Mouse (Mus musculus) liver, adult 10 weeks (tissue): Measurements from ENCODE around the gene Pom121l2. TPM values are rescaled to one million over a fixed set of nuclear protein-coding genes. Genes with fewer than 3 reads are reported as not detected.

Source experiments
- polyA plus RNA-seq: library from polyadenylated mRNA; stranded (reverse); fragments of 350-450 nt; fragmentation: Illumina TruSeq; extraction: RNeasy Lipid Tissue Mini Kit (QIAGEN cat#74804); gene quantifications from one replicate; pipeline ENCODE4 v1.2.3, GENCODE M21; 2014; ENCODE audit warnings: low read depth, low replicate concordance

Gene Pom121l2
- polyA plus RNA-seq = not detected

GRCm38 (mm10) chr13:21980981-21981802 is at the start of gene Pom121l2:
TSS of gene Pom121l2 (plus strand) at chr13:21981194.

DNA sequence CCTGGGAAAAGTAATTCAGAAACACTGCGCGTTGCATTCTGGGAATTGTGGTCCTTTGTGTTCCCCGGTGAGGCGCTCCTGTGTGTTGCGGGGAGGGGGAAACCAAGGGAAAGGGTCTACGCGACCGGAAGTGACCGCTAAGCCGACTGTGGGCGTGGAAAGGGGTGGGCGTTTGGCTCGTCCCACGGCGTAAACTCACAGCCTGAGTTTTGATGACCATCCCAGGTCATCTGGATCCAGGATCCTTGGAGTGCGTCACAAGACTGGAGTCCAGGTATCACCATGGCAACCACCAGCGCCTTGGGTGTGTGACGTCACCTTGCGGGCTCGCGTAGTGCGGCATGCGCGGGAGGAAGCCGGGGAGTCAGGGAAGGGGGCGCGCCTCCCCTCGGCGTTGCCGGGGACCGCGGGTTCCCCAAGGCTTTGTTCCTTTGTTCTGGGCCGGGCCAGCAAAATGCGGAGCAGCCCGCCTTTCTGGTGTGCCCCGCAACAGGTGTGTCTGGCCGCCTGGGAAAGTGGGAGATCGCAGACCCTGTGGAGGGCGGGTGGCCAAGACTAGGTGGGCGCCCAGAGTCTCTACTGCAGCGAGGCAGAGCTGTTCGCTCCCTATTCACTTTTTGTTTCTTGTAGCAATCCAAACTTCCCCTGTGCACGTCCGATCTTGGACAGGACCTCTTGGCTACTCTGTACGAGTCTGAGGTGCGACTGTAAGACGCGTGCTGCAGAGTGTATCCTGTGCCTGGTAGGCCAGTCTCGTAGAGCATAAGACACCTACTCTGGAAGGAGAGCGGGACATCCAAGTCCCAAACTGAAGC is 35.9 kb upstream of the Pom121l2 start, which contains the start of gene Zfp184:
Gene Zfp184 (plus strand): TSS at position 169 of the 815 bp plus-strand sequence.

DNA sequence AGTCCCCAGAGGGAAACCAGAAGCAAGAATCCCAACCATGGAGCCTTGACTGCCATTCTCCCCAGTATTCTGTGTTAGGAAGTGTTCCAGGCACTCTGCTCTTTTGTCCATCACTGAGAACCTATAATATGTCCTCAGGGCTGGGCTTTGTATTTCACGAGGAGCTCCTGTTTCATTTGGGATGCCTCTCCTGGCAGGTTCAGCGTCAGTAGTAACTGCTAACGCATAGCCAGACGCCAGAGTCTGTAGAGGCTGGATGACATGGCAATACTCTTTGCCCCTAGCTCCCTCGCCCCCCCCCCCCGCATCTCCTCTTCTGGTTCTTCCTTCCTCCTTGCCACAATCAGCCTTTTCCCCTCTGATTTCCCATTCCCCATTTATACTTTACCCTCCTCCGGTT is 28.6 kb downstream of the Pom121l2 start, which contains the start of gene Prss16:
Gene Prss16 (minus strand): TSS at position 101 of the 400 bp plus-strand sequence.

DNA sequence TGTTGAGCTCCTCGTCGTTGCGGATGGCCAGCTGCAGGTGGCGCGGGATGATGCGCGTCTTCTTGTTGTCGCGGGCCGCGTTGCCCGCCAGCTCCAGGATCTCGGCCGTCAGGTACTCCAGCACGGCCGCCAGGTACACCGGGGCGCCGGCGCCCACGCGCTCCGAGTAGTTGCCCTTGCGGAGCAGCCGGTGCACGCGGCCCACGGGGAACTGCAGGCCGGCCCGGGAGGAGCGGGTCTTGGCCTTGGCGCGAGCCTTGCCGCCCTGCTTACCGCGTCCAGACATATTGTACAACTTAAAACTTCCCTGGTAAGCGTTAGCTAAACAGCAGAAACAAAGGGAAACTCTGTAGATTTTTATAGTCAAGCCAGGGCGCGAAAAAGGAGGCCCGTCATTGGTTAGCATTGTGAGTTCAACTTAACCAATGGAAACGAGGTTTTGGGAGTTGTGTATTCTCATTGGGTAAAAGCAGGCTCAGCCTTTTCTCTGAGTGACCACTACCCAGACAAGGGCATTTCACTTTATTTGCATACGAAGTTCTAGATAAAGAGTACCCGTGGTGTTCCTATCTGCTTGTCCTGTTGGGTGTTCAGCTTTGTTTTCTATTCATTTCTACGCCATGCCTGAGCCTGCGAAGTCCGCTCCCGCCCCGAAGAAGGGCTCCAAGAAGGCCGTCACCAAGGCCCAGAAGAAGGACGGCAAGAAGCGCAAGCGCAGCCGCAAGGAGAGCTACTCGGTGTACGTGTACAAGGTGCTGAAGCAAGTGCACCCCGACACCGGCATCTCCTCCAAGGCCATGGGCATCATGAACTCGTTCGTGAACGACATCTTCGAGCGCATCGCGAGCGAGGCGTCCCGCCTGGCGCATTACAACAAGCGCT is 54.5 kb downstream of the Pom121l2 start, which contains the start of the genes Hist1h2ah and Hist1h2bk:
Gene Hist1h2ah (minus strand): TSS at position 302 of the 882 bp plus-strand sequence.
Gene Hist1h2bk (plus strand): TSS at position 604 of the 882 bp plus-strand sequence.

Other genes with a start within 250 kb of the Pom121l2 start
- gene Hist1h4j, start 246.1 kb upstream of the Pom121l2 start, polyA plus RNA-seq = 0.58 TPM
- not detected for gene Hist1h4k, start 230.7 kb upstream of the Pom121l2 start, polyA plus RNA-seq
- not detected for gene Hist1h2ak, start 227.4 kb upstream of the Pom121l2 start, polyA plus RNA-seq
- gene Hist1h2bn, start 227.1 kb upstream of the Pom121l2 start, polyA plus RNA-seq = not detected
- not detected for gene Hist1h1b, start 200.6 kb upstream of the Pom121l2 start, polyA plus RNA-seq
- gene Hist1h3i, start 197.8 kb upstream of the Pom121l2 start, polyA plus RNA-seq = not detected
- gene Hist1h2an, start 194.0 kb upstream of the Pom121l2 start, polyA plus RNA-seq = not detected
- not detected for gene Hist1h2bp, start 193.7 kb upstream of the Pom121l2 start, polyA plus RNA-seq
- gene Hist1h2bq, start 171.0 kb upstream of the Pom121l2 start, polyA plus RNA-seq = not detected
- not detected for gene Hist1h2ao, start 170.7 kb upstream of the Pom121l2 start, polyA plus RNA-seq
- not detected for gene Hist1h4m, start 169.4 kb upstream of the Pom121l2 start, polyA plus RNA-seq
- gene Hist1h4n, start 149.0 kb upstream of the Pom121l2 start, polyA plus RNA-seq = not detected
- gene Hist1h2ap, start 147.7 kb upstream of the Pom121l2 start, polyA plus RNA-seq = not detected
- not detected for gene Hist1h2br, start 147.5 kb upstream of the Pom121l2 start, polyA plus RNA-seq
- not detected for gene Zfp184, start 36.1 kb upstream of the Pom121l2 start, polyA plus RNA-seq
- 0.42 TPM for gene Prss16, start 28.5 kb downstream of the Pom121l2 start, polyA plus RNA-seq
- not detected for gene Hist1h2ah, start 54.4 kb downstream of the Pom121l2 start, polyA plus RNA-seq
- gene Hist1h2bk, start 54.7 kb downstream of the Pom121l2 start, polyA plus RNA-seq = not detected
- gene Hist1h4i, start 60.2 kb downstream of the Pom121l2 start, polyA plus RNA-seq = 1.7 TPM
- not detected for gene Hist1h2ag, start 61.8 kb downstream of the Pom121l2 start, polyA plus RNA-seq
- gene Hist1h2bj, start 62.0 kb downstream of the Pom121l2 start, polyA plus RNA-seq = not detected
- not detected for gene Vmn1r188, start 103.2 kb downstream of the Pom121l2 start, polyA plus RNA-seq
- gene Vmn1r189, start 124.6 kb downstream of the Pom121l2 start, polyA plus RNA-seq = not detected
- not detected for gene Vmn1r191, start 202.8 kb downstream of the Pom121l2 start, polyA plus RNA-seq
- gene Vmn1r192, start 209.9 kb downstream of the Pom121l2 start, polyA plus RNA-seq = not detected
- not detected for gene Vmn1r193, start 242.0 kb downstream of the Pom121l2 start, polyA plus RNA-seq